Mouse (Mus musculus) heart, embryonic 13.5 days (tissue): ENCODE data around the gene Prss50. TPM values are rescaled to one million over a fixed set of nuclear protein-coding genes. Genes with fewer than 3 reads are reported as not detected.

Source experiments
- ATAC-seq: fragments of 200-750 bp; cut with Nextera tagmentation; 2 replicates; pipeline ENCODE4 v1.8.0; 2017; ENCODE audit warnings: moderate TSS enrichment; ENCODE audit not compliant: insufficient number of reproducible peaks, low FRiP score, low TSS enrichment; ENCODE audit errors: extremely low read depth
- H3K27ac ChIP-seq: fragments of 300-500 bp; sonication (generic); replicated peaks from 2 replicates; pipeline ENCODE4 v1.5.1; 2015; ENCODE audit warnings: moderate library complexity, mild to moderate bottlenecking, inconsistent platforms
- H3K27me3 ChIP-seq: fragments of 300-500 bp; sonication (generic); replicated peaks from 2 replicates; pipeline ENCODE4 v1.6.1; 2015; ENCODE audit warnings: mild to moderate bottlenecking, inconsistent platforms
- H3K36me3 ChIP-seq: fragments of 300-500 bp; sonication (generic); 2 replicates; pipeline ENCODE4 v1.6.1; 2015; ENCODE audit warnings: mild to moderate bottlenecking, inconsistent platforms
- H3K4me1 ChIP-seq: fragments of 300-500 bp; sonication (generic); 2 replicates; pipeline ENCODE4 v1.6.1; 2015; ENCODE audit warnings: inconsistent platforms
- H3K4me2 ChIP-seq: fragments of 300-500 bp; sonication (generic); 2 replicates; pipeline ENCODE4 v1.6.1; 2015; ENCODE audit warnings: inconsistent platforms, mild to moderate bottlenecking, moderate library complexity
- H3K4me3 ChIP-seq: fragments of 300-500 bp; sonication (generic); 2 replicates; pipeline ENCODE4 v1.5.1; 2015; ENCODE audit warnings: moderate library complexity, mild to moderate bottlenecking, inconsistent platforms
- H3K9ac ChIP-seq: fragments of 300-500 bp; sonication (generic); 2 replicates; pipeline ENCODE4 v1.6.1; 2015; ENCODE audit warnings: inconsistent platforms, mild to moderate bottlenecking, moderate library complexity
- H3K9me3 ChIP-seq: fragments of 300-500 bp; sonication (generic); 2 replicates; pipeline ENCODE4 v1.6.1; 2016; ENCODE audit warnings: inconsistent platforms
- WGBS: fragments of 180-500 bp; shearing (Covaris S2); methylation state at CpG from one replicate; pipeline ENCODE4 v1.1.7; 2015; ENCODE audit warnings: mixed read lengths; 5-methylcytosine and 5-hydroxymethylcytosine counted together
- polyA plus RNA-seq: library from polyadenylated mRNA; unstranded; fragments of >200 nt; fragmentation: Nextera tagmentation; extraction: Ambion mirVana; gene quantifications from 2 replicates; pipeline ENCODE4 v1.2.1, GENCODE M21; 2015

Gene Prss50
- polyA plus RNA-seq, 1 experiment from 2014 or later = 0.13 TPM

- Histone ChIP-seq H3K27me3 (peaks cover 64% of the 10 kb centered on the region), H3K4me2 (no peak overlapping the region), H3K9me3 (no peaks in the 10 kb centered on the region), H3K4me3 (no peak overlapping the region), H3K36me3 (no peaks in the 10 kb centered on the region), H3K9ac (no peak overlapping the region), H3K27ac (no peak overlapping the region), H3K4me1 (peaks cover 36% of the 10 kb centered on the region)
- no peak for ATAC-seq
- 27% methylated on average over 5 of the region's 6 CpGs for WGBS
Observed at GRCm38 (mm10) chr9:110875288-110875695, 17.5 kb downstream of the Prss50 start.

GRCm38 (mm10) chr9:110877353-110877752 is 19.6 kb downstream of the Prss50 start:
- Histone ChIP-seq H3K9me3 (no peaks in the 10 kb centered on the region), H3K27me3 (peaks cover 80% of the 10 kb centered on the region), H3K9ac (no peak overlapping the region), H3K27ac (0 out of 2 replicates have a peak overlapping the region, but pooled peaks have one; percentile 3), H3K4me1 (peaks cover 45% of the 10 kb centered on the region), H3K4me3 (no peak overlapping the region), H3K36me3 (no peaks in the 10 kb centered on the region), H3K4me2 (no peak overlapping the region)
- WGBS = 79% methylated on average over 1 of the region's 1 CpGs
- ATAC-seq = no peak

- peaks cover 77% of the 10 kb centered on the region for H3K27me3 ChIP-seq
- ATAC-seq = peak; percentile 14; the same call in 1 of the 2 replicates
Observed at GRCm38 (mm10) chr9:110877888-110878287, 20.1 kb downstream of the Prss50 start.

GRCm38 (mm10) chr9:110879191-110879920 is 21.6 kb downstream of the Prss50 start, which contains the start of gene Als2cl:
Als2cl (plus strand) TSS chr9:110879870.
- H3K4me1 ChIP-seq = peaks cover 35% of the 10 kb centered on the region
- H3K27me3 ChIP-seq = peaks cover 63% of the 10 kb centered on the region
- H3K9me3 ChIP-seq = no peaks in the 10 kb centered on the region
- WGBS = 14% methylated on average over 12 of the region's 12 CpGs
- peak within 1 kb of the TSS; percentile 97 for H3K4me2 ChIP-seq
- H3K4me3 ChIP-seq = peak within 1 kb of the TSS; percentile 72
- no peaks in the 10 kb centered on the region for H3K36me3 ChIP-seq
- no peak within 1 kb of the TSS for H3K27ac ChIP-seq
- no peak for ATAC-seq
- peak within 1 kb of the TSS; percentile 82 for H3K9ac ChIP-seq

More at GRCm38 (mm10) chr9:110877888-110878287, 20.1 kb downstream of the Prss50 start:
- Histone ChIP-seq H3K9me3 (no peaks in the 10 kb centered on the region), H3K4me3 (no peak overlapping the region), H3K36me3 (no peaks in the 10 kb centered on the region), H3K9ac (no peak overlapping the region), H3K4me1 (peaks cover 45% of the 10 kb centered on the region), H3K27ac (peak overlapping the region; percentile 16; the same call in 1 of the 2 replicates), H3K4me2 (no peak overlapping the region)
- 61% methylated on average over 5 of the region's 5 CpGs for WGBS

- no peaks in the 10 kb centered on the region for H3K36me3 ChIP-seq
- H3K4me2 ChIP-seq = peak within 1 kb of the TSS; percentile 97
- no peak within 1 kb of the TSS for H3K27ac ChIP-seq
- H3K4me1 ChIP-seq = peaks cover 31% of the 10 kb centered on the region
- H3K9ac ChIP-seq = peak within 1 kb of the TSS; percentile 82
- ATAC-seq = peak; percentile 18; the same call in 1 of the 2 replicates
- WGBS = under 1% methylated on average over 56 of the region's 57 CpGs
- H3K27me3 ChIP-seq = peaks cover 61% of the 10 kb centered on the region
- no peaks in the 10 kb centered on the region for H3K9me3 ChIP-seq
- peak within 1 kb of the TSS; percentile 72 for H3K4me3 ChIP-seq
Observed at GRCm38 (mm10) chr9:110879998-110880561, 22.3 kb downstream of the Prss50 start, which contains the start of gene Tmie. Tmie (minus strand) TSS chr9:110880113.

- peak overlapping the region; percentile 82 for H3K9ac ChIP-seq
- no peaks in the 10 kb centered on the region for H3K36me3 ChIP-seq
- H3K4me3 ChIP-seq = peak overlapping the region; percentile 72
- peaks cover 56% of the 10 kb centered on the region for H3K27me3 ChIP-seq
- 67% methylated on average over 4 of the region's 4 CpGs for WGBS
- no peaks in the 10 kb centered on the region for H3K9me3 ChIP-seq
- H3K4me1 ChIP-seq = peaks cover 31% of the 10 kb centered on the region
- ATAC-seq = no peak
- peak overlapping the region; percentile 97 for H3K4me2 ChIP-seq
- H3K27ac ChIP-seq = no peak overlapping the region
Observed at GRCm38 (mm10) chr9:110880772-110881171, 23.0 kb downstream of the Prss50 start.

- Histone ChIP-seq H3K9me3 (no peaks in the 10 kb centered on the region), H3K4me1 (peaks cover 31% of the 10 kb centered on the region), H3K9ac (no peak overlapping the region), H3K36me3 (no peaks in the 10 kb centered on the region), H3K27ac (no peak overlapping the region), H3K27me3 (peaks cover 54% of the 10 kb centered on the region), H3K4me3 (no peak overlapping the region), H3K4me2 (no peak overlapping the region)
- ATAC-seq = no peak
- WGBS = 64% methylated on average over 7 of the region's 7 CpGs
Observed at GRCm38 (mm10) chr9:110881953-110882352, 24.2 kb downstream of the Prss50 start.

- Histone ChIP-seq H3K4me2 (no peak overlapping the region), H3K27ac (no peak overlapping the region), H3K27me3 (peaks cover 12% of the 10 kb centered on the region; the same call in 1 of the 2 replicates), H3K9me3 (no peaks in the 10 kb centered on the region), H3K4me3 (no peak overlapping the region), H3K9ac (no peak overlapping the region), H3K4me1 (peaks cover 17% of the 10 kb centered on the region), H3K36me3 (no peaks in the 10 kb centered on the region)
- ATAC-seq = no peak
- 63% methylated on average over 9 of the region's 9 CpGs for WGBS
Observed at GRCm38 (mm10) chr9:110887388-110888303, 29.9 kb downstream of the Prss50 start.

GRCm38 (mm10) chr9:110888935-110889334 is 31.2 kb downstream of the Prss50 start:
- Histone ChIP-seq H3K27ac (no peak overlapping the region), H3K4me3 (no peak overlapping the region), H3K36me3 (no peaks in the 10 kb centered on the region), H3K27me3 (peaks cover 22% of the 10 kb centered on the region), H3K4me1 (peaks cover 17% of the 10 kb centered on the region), H3K4me2 (no peak overlapping the region), H3K9me3 (no peaks in the 10 kb centered on the region), H3K9ac (no peak overlapping the region)
- WGBS = 83% methylated on average over 14 of the region's 14 CpGs
- ATAC-seq = no peak

- 15% methylated on average over 21 of the region's 21 CpGs for WGBS
Observed at GRCm38 (mm10) chr9:110890026-110890783, 32.4 kb downstream of the Prss50 start.

More at GRCm38 (mm10) chr9:110890026-110890783, 32.4 kb downstream of the Prss50 start:
- H3K4me2 ChIP-seq = no peak overlapping the region
- H3K4me3 ChIP-seq = no peak overlapping the region
- no peak for ATAC-seq
- no peaks in the 10 kb centered on the region for H3K9me3 ChIP-seq
- H3K27ac ChIP-seq = no peak overlapping the region
- H3K27me3 ChIP-seq = peaks cover 28% of the 10 kb centered on the region
- H3K4me1 ChIP-seq = peaks cover 17% of the 10 kb centered on the region
- H3K9ac ChIP-seq = no peak overlapping the region
- H3K36me3 ChIP-seq = no peaks in the 10 kb centered on the region
